Mouse (Mus musculus) midbrain, postnatal 0 days (tissue): ENCODE measurements around the gene Csf2rb2. TPM values are rescaled to one million over a fixed set of nuclear protein-coding genes. Genes with fewer than 3 reads are reported as not detected.
"Not testable (repeated sequence)": the region's sequence is repeated elsewhere in the genome, so short reads cannot be mapped to it uniquely, and the experiment has no call there.

Source experiments
- ATAC-seq: fragments of 200-750 bp; cut with Nextera tagmentation; 2 replicates; pipeline ENCODE4 v1.8.0; 2017; ENCODE audit warnings: moderate number of reproducible peaks, mild to moderate bottlenecking, moderate TSS enrichment, moderate library complexity; ENCODE audit not compliant: low FRiP score
- DNase-seq: peaks from one replicate; pipeline ENCODE4 v3.0.0-alpha.2; 2015; ENCODE audit warnings: low spot score
- H3K27ac ChIP-seq: fragments of 300-500 bp; sonication (generic); 2 replicates; pipeline ENCODE4 v1.5.1; 2014; ENCODE audit warnings: low read depth, mild to moderate bottlenecking, low read length, mixed read lengths
- H3K27me3 ChIP-seq: fragments of 300-500 bp; sonication (generic); 2 replicates; pipeline ENCODE4 v1.6.1; 2014; ENCODE audit warnings: low read length, control low read depth, mixed read lengths; ENCODE audit not compliant: insufficient read depth
- H3K36me3 ChIP-seq: fragments of 300-500 bp; sonication (generic); 2 replicates; pipeline ENCODE4 v1.6.1; 2014; ENCODE audit warnings: low read length, control low read depth, mixed read lengths; ENCODE audit not compliant: insufficient read depth
- H3K4me1 ChIP-seq: fragments of 300-500 bp; sonication (generic); 2 replicates; pipeline ENCODE4 v1.6.1; 2014; ENCODE audit warnings: mild to moderate bottlenecking, control low read depth, antibody characterized with exemption, low read length, mixed read lengths; ENCODE audit not compliant: insufficient read depth
- H3K4me2 ChIP-seq: fragments of 300-500 bp; sonication (generic); 2 replicates; pipeline ENCODE4 v1.6.1; 2014; ENCODE audit warnings: low read depth, mild to moderate bottlenecking, low read length, mixed read lengths; ENCODE audit not compliant: poor library complexity, severe bottlenecking
- H3K4me3 ChIP-seq: fragments of 300-500 bp; sonication (generic); 2 replicates; pipeline ENCODE4 v1.5.1; 2014; ENCODE audit warnings: low read depth, mild to moderate bottlenecking, low read length, moderate library complexity
- H3K9ac ChIP-seq: fragments of 300-500 bp; sonication (generic); replicated peaks from 2 replicates; pipeline ENCODE4 v1.6.1; 2014; ENCODE audit warnings: mild to moderate bottlenecking, low read length, moderate library complexity, mixed read lengths; ENCODE audit not compliant: poor library complexity, severe bottlenecking
- H3K9me3 ChIP-seq: fragments of 300-500 bp; sonication (generic); 2 replicates; pipeline ENCODE4 v1.6.1; 2016; ENCODE audit warnings: low read length, control low read depth
- CTCF ChIP-seq: IDR thresholded peaks from 2 replicates; pipeline ENCODE4 v1.5.1; 2016; ENCODE audit warnings: antibody characterized with exemption, mild to moderate bottlenecking
- WGBS: fragments of 180-500 bp; shearing (Covaris S2); extraction: QIAGEN DNeasy Blood & Tissue Kit; methylation state at CpG from one replicate; pipeline ENCODE4 v1.1.7; 2014; 5-methylcytosine and 5-hydroxymethylcytosine counted together
- polyA plus RNA-seq: library from polyadenylated mRNA; unstranded; fragments of >200 nt; fragmentation: Nextera tagmentation; extraction: Ambion mirVana; gene quantifications from 2 replicates; pipeline ENCODE4 v1.2.1, GENCODE M21; 2015
- total RNA-seq: library from RNA; depleted of rRNA; stranded (reverse); fragments of >200 nt; gene quantifications from 2 replicates; pipeline ENCODE4 v1.2.3, GENCODE M21; 2014; rRNA removed

Gene Csf2rb2
- total RNA-seq, result 0.11 and 0.14 TPM in 2 replicates
- 0.28 and 0.34 TPM in 2 replicates for polyA plus RNA-seq

- H3K9ac ChIP-seq, result no peak within 1 kb of the TSS
- no peak within 1 kb of the TSS for H3K4me3 ChIP-seq
- no peak for ATAC-seq
- no peaks in the 10 kb centered on the region for H3K9me3 ChIP-seq
- no peak for DNase-seq
- TF ChIP-seq CTCF, result no peak
- whole genome bisulfite sequencing, result 82% methylated on average over 10 of the region's 10 CpGs
- H3K27ac ChIP-seq, result no peak within 1 kb of the TSS
- H3K4me2 ChIP-seq, result no peak within 1 kb of the TSS
- H3K27me3 ChIP-seq, result no peaks in the 10 kb centered on the region
- H3K36me3 ChIP-seq, result no peaks in the 10 kb centered on the region
- H3K4me1 ChIP-seq, result no peaks in the 10 kb centered on the region
These were observed at the start of gene Csf2rb2 for GRCm38 (mm10) chr15:78305341-78305933. Csf2rb2 (minus strand) TSS chr15:78305721.

GRCm38 (mm10) chr15:78354958-78355357 is 49.4 kb upstream of the Csf2rb2 start:
- peak; percentile 77 for TF ChIP-seq CTCF
- Histone ChIP-seq H3K27ac (no peak overlapping the region), H3K4me2 (no peak overlapping the region), H3K9ac (no peak overlapping the region), H3K9me3 (no peaks in the 10 kb centered on the region), H3K4me3 (no peak overlapping the region), H3K36me3 (no peaks in the 10 kb centered on the region), H3K27me3 (no peaks in the 10 kb centered on the region), H3K4me1 (no peaks in the 10 kb centered on the region)
- DNase-seq (peak; percentile 61), ATAC-seq (no peak)
- 0% methylated on average over 1 of the region's 1 CpGs for WGBS

- Histone ChIP-seq H3K9ac (no peak overlapping the region), H3K4me3 (no peak overlapping the region), H3K9me3 (no peaks in the 10 kb centered on the region), H3K27ac (no peak overlapping the region), H3K4me1 (no peaks in the 10 kb centered on the region), H3K4me2 (no peak overlapping the region), H3K36me3 (no peaks in the 10 kb centered on the region), H3K27me3 (no peaks in the 10 kb centered on the region)
- ATAC-seq, result no peak
- DNase-seq, result no peak
- WGBS, result 59% methylated on average over 3 of the region's 3 CpGs
- no peak for TF ChIP-seq CTCF
These were observed 46.2 kb upstream of the Csf2rb2 start for GRCm38 (mm10) chr15:78351586-78352165.

- DNase-seq (no peak), ATAC-seq (no peak)
- WGBS, result 90% methylated on average over 3 of the region's 3 CpGs
- no peak overlapping the region for H3K9ac ChIP-seq
- H3K4me1 ChIP-seq, result no peaks in the 10 kb centered on the region
- no peaks in the 10 kb centered on the region; the same call in 1 of the 2 replicates for H3K27me3 ChIP-seq
- no peak overlapping the region for H3K27ac ChIP-seq
- no peak overlapping the region for H3K4me2 ChIP-seq
- TF ChIP-seq CTCF, result no peak
- no peaks in the 10 kb centered on the region for H3K9me3 ChIP-seq
- no peak overlapping the region for H3K4me3 ChIP-seq
- no peaks in the 10 kb centered on the region for H3K36me3 ChIP-seq
These were observed 39.0 kb upstream of the Csf2rb2 start for GRCm38 (mm10) chr15:78344567-78344966.

GRCm38 (mm10) chr15:78343683-78344082 is 38.2 kb upstream of the Csf2rb2 start:
- Histone ChIP-seq H3K4me3 (no peak overlapping the region), H3K9ac (no peak overlapping the region), H3K27me3 (no peaks in the 10 kb centered on the region; the same call in 1 of the 2 replicates), H3K36me3 (no peaks in the 10 kb centered on the region), H3K4me2 (no peak overlapping the region), H3K4me1 (no peaks in the 10 kb centered on the region), H3K27ac (no peak overlapping the region), H3K9me3 (no peaks in the 10 kb centered on the region)
- ATAC-seq (no peak), DNase-seq (no peak)
- 8% methylated on average over 1 of the region's 1 CpGs for WGBS
- TF ChIP-seq CTCF, result no peak

GRCm38 (mm10) chr15:78340919-78341318 is 35.4 kb upstream of the Csf2rb2 start:
- not testable (repeated sequence) for H3K4me3 ChIP-seq, DNase-seq, H3K27ac ChIP-seq, H3K27me3 ChIP-seq, H3K4me2 ChIP-seq, H3K9me3 ChIP-seq, H3K9ac ChIP-seq, H3K36me3 ChIP-seq, ATAC-seq, H3K4me1 ChIP-seq
- WGBS, result 71% methylated on average over 6 of the region's 7 CpGs
